Mouse (Mus musculus) brain, embryonic 14.5 days (tissue): ENCODE data around the gene Lrrk1.

Experiments
- CTCF ChIP-seq: fragments of 200-500 bp; IDR thresholded peaks from 2 replicates; pipeline ENCODE4 v1.5.1; 2012; ENCODE audit warnings: inconsistent platforms, mild to moderate bottlenecking, moderate library complexity, borderline replicate concordance; ENCODE audit not compliant: insufficient read depth, insufficient read length; ENCODE audit errors: extremely low read depth
- POLR2A ChIP-seq: fragments of 200-500 bp; IDR thresholded peaks from 2 replicates; pipeline ENCODE4 v1.6.1; 2012; ENCODE audit warnings: mild to moderate bottlenecking, inconsistent platforms, borderline replicate concordance; ENCODE audit not compliant: poor library complexity, insufficient read depth, insufficient read length, severe bottlenecking; ENCODE audit errors: extremely low read depth

DNA sequence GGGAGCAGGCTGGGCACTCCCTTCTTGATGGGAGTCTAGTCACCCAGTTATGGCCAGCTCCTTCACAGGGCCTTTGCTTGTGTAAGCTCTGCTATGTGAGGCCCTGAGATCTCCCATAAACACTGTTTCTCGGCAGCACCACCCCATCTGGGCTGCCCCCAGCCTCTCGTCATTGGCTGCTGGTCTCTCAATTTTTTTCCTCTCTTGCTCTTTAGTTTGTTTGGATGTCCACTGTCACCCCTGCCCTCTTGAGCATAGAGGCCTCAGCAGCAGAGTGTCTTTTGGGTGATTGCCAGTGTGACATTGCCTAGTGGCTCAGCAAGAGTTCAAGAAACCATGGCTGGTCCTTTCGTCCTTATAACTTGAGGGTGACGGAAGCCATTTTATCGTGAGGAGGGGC, 130.9 kb downstream of the Lrrk1 start:
- TF ChIP-seq CTCF, result no peak
- no peak for TF ChIP-seq POLR2A
